Mouse (Mus musculus) v-Abl transformed pro-B cells (cell line): ENCODE measurements at regions not wholly inside any gene's neighbourhood (a gene's known extent, or its start where the extent isn't known, plus 50 kb on each side); places are given as distances from the start of the nearest gene placed in this dataset.

Experiments
- in situ Hi-C, 2 experiments: fragments of 400-800 bp; cut with MboI; formaldehyde crosslinking; loops; one replicate each; pipeline ENCODE4 v1.15.1; 2025; ENCODE audit not compliant: unreplicated experiment in 2 of 2

DNA sequence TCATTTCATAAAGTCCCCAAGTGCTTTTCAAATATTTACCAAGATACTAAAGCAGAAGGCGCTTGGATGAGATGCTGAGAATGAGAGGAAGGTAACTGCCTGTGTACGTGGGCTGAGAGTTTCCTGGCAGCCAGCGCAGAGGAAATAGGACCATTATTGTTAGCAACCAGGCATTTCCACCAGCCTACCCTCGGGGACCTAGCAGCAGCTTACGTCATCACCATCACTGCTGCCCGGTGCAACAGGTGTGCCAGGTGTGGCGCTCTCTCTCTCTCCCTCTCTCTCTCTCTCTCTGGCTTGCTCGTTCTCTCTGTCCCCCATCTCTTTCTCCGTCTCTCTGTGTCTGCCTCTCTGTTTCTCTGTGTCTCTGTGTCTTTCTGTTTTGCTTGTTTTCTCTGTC is 55.1 kb upstream of the Fam222a start:
- in situ Hi-C loops, result no loop called here

GRCm38 (mm10) chr5:114513911-114514457 is 53.8 kb upstream of the Fam222a start:
- in situ Hi-C loops, result no loop called here

DNA sequence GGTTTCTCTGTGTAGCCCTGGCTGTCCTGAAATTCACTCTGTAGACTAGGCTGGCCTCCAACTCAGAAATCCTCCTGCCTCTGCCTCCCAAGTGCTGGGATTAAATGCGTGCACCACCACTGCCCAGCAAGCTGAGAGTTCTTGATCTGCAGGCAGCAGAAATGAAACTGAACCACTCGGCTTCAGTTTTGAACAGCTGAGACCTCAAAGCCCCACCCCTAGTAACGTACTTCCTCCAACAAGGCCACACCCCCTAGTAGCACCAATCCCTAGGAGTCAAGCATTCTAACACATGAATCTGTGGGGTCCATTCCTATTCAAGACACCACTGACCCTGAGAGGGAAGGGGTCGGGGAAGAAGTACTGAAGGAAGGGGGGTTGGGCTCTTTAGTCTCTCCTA is 50.8 kb upstream of the Fam222a start:
- in situ Hi-C loops, result loop anchor here (5.0 kb wide), 2 partner anchors 35 to 40 kb away; no protein-coding TSS in a partner anchor

- in situ Hi-C loops, result loop anchor here (5.0 kb wide), 2 partner anchors 34 to 39 kb away; no protein-coding TSS in a partner anchor
Measured at GRCm38 (mm10) chr5:114518012-114518411, 49.8 kb upstream of the Fam222a start.
